Mouse (Mus musculus) macrophage (primary cell): ENCODE data around the gene Dock6. TPM values are rescaled to one million over a fixed set of nuclear protein-coding genes. Genes with fewer than 3 reads are reported as not detected.
"Not testable (repeated sequence)": the region's sequence is repeated elsewhere in the genome, so short reads cannot be mapped to it uniquely, and the experiment has no call there.

ENCODE experiments used
- H3K27ac ChIP-seq: fragments of 350-480 bp; formaldehyde crosslinking; 2 replicates; pipeline ENCODE4 v1.9.0; 2021
- H3K36me3 ChIP-seq: fragments of 350-480 bp; formaldehyde crosslinking; 2 replicates; pipeline ENCODE4 v1.9.0; 2021; ENCODE audit errors: inconsistent target
- H3K4me3 ChIP-seq: fragments of 350-480 bp; formaldehyde crosslinking; 2 replicates; pipeline ENCODE4 v1.9.0; 2021; ENCODE audit errors: inconsistent target
- H3K79me2 ChIP-seq: fragments of 350-480 bp; formaldehyde crosslinking; 2 replicates; pipeline ENCODE4 v1.9.0; 2021; ENCODE audit errors: inconsistent target
- whole genome bisulfite sequencing: methylation state at CpG from one replicate; pipeline ENCODE4 v1.1.7; 2026; ENCODE audit warnings: inconsistent platforms; ENCODE audit not compliant: missing documents; 5-methylcytosine and 5-hydroxymethylcytosine counted together
- polyA plus RNA-seq: library from polyadenylated mRNA; stranded (reverse); fragments of 250-400 nt; gene quantifications from 3 replicates; pipeline ENCODE4 v1.2.4, GENCODE M21; 2018; ENCODE audit warnings: inconsistent platforms
- total RNA-seq, 78 experiments: library from RNA; depleted of rRNA; stranded (reverse); fragments of 250-400 nt; gene quantifications; 1 replicate in 9 of 78; 2 replicates in 24 of 78; 3 replicates in 43 of 78; 4 replicates in 2 of 78; pipeline ENCODE4 v1.2.4; 2018; ENCODE audit warnings: inconsistent platforms in 56 of 78

The Dock6 gene
- 10 to 100 TPM; 10.3 to 64.3 (median 28.7) TPM for total RNA-seq (2018; cell fraction: chromatin; rRNA removed)
- 1 to 10 TPM in 25 of 26 experiments, under 1 TPM in 1; 0.97 to 5.1 (median 2.3) TPM for total RNA-seq (2018; cell fraction: cytosol; rRNA removed)
- total RNA-seq (2018; cell fraction: nucleus; rRNA removed): 10 to 100 TPM in 13 of 26 experiments, 1 to 10 TPM in 13; 3.6 to 22.3 (median 10.7) TPM
- 1.8 to 4.1 TPM (median 3.4 TPM) in 3 replicates for polyA plus RNA-seq

GRCm38 (mm10) chr9:21852128-21853091, at the start of gene Dock6:
TSS of gene Dock6 (minus strand) at chr9:21852635.
- WGBS: 4% methylated on average over 67 of the region's 68 CpGs
- peak within 1 kb of the TSS; percentile 26; the same call in 1 of the 2 replicates for H3K4me3 ChIP-seq
- H3K27ac ChIP-seq: no peak within 1 kb of the TSS
- no peaks in the 10 kb centered on the region for H3K79me2 ChIP-seq
- H3K36me3 ChIP-seq: no peaks in the 10 kb centered on the region

DNA sequence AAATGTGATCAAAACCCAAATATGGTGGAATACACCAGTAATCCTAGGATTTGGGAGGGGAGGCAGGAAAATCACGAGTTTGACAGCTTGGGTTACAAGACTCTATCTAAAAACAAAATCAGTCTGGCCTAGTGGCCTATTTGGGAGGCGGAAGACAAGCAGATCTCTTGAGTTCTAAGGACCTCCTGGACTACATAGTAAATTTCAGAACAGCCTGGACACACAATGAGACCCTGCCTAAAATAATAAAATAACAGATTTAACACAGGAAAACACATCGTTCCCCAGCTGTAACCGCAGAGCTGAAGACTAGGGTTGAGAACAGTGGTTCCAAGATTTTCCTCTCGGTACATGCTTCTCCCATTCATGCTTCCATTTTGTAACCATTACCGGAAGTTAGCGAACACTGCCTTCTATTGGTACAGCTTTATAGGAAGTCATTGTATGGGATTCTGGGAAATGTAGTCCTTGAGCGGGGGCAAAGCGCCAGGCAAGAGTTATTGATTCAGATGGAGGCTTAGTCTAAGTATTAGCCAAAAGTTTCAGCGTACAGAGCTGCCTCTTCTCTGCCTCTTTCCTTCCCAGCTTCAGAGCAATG, 48.9 kb upstream of the Dock6 start:
- Histone ChIP-seq H3K79me2 (no peaks in the 10 kb centered on the region), H3K4me3 (peak overlapping the region; percentile 37), H3K36me3 (no peaks in the 10 kb centered on the region), H3K27ac (no peak overlapping the region)
- WGBS: 16% methylated on average over 10 of the region's 10 CpGs

GRCm38 (mm10) chr9:21889229-21889628, 36.8 kb upstream of the Dock6 start:
- 50% methylated on average over 3 of the region's 3 CpGs for WGBS
- Histone ChIP-seq H3K27ac (no peak overlapping the region), H3K36me3 (no peaks in the 10 kb centered on the region), H3K79me2 (no peaks in the 10 kb centered on the region), H3K4me3 (no peak overlapping the region)

GRCm38 (mm10) chr9:21876601-21877000, 24.2 kb upstream of the Dock6 start:
- Histone ChIP-seq H3K36me3 (no peaks in the 10 kb centered on the region), H3K27ac (no peak overlapping the region), H3K79me2 (no peaks in the 10 kb centered on the region), H3K4me3 (no peak overlapping the region)
- 70% methylated on average over 3 of the region's 3 CpGs for WGBS

DNA sequence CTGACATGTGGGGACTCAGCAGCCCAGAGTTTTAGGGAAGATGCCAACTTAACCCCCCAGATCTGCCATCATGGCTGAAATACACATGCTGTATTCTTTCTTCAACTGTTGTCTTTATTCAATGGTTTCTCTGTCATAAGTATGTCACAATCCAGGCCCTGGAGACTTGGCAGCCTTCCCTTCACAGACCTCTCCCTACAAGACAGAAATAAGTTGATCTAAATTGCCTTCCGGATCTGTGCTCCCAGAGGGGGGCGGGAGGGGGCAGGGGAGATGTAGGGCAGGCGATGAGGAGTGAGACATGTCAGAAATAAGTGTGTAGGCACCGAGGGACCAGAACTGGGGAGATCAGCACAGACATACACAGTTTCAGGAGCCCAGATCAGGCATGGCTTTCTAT, 19.8 kb upstream of the Dock6 start:
- Histone ChIP-seq H3K27ac (no peak overlapping the region), H3K4me3 (no peak overlapping the region), H3K36me3 (no peaks in the 10 kb centered on the region), H3K79me2 (no peaks in the 10 kb centered on the region)
- WGBS: 79% methylated on average over 4 of the region's 4 CpGs

- 20% methylated on average over 20 of the region's 20 CpGs for WGBS
- H3K36me3 ChIP-seq: no peaks in the 10 kb centered on the region
- H3K4me3 ChIP-seq: no peak overlapping the region
- H3K27ac ChIP-seq: no peak overlapping the region
- no peaks in the 10 kb centered on the region for H3K79me2 ChIP-seq
Observed at GRCm38 (mm10) chr9:21870879-21871524, 18.6 kb upstream of the Dock6 start.

- H3K79me2 ChIP-seq, H3K4me3 ChIP-seq, H3K27ac ChIP-seq, H3K36me3 ChIP-seq: not testable (repeated sequence)
- 63% methylated on average over 7 of the region's 7 CpGs for WGBS
Observed at GRCm38 (mm10) chr9:21869290-21869689, 16.9 kb upstream of the Dock6 start.

DNA sequence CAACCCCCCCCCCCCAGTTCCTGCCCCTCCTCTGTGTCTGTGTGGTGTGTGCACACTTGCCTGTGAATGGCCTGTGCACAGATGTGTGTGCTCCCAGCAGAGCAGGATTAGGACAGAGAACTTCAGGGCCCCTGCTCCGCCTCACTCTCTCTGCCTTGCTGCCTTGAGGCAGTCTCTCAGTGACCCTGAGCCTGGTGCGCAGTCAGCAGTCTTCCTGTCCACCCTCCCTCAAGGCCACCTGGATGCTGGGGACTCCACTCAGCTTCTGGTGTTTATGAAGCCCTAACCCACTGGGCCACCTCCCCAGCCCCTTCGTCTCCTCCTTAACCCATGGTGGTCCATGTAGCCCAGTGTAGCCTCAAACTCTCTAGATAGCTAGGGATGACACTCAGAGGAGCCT, 15.3 kb upstream of the Dock6 start:
- Histone ChIP-seq H3K27ac (no peak overlapping the region), H3K4me3 (no peak overlapping the region), H3K79me2 (no peaks in the 10 kb centered on the region), H3K36me3 (no peaks in the 10 kb centered on the region)
- 94% methylated on average over 3 of the region's 3 CpGs for WGBS

- Histone ChIP-seq H3K36me3 (no peaks in the 10 kb centered on the region), H3K79me2 (no peaks in the 10 kb centered on the region), H3K27ac (no peak overlapping the region), H3K4me3 (no peak overlapping the region)
- WGBS: 90% methylated on average over 2 of the region's 2 CpGs
Observed at GRCm38 (mm10) chr9:21866641-21867040, 14.2 kb upstream of the Dock6 start.

GRCm38 (mm10) chr9:21865673-21866398, 13.4 kb upstream of the Dock6 start:
- no peaks in the 10 kb centered on the region for H3K36me3 ChIP-seq
- no peaks in the 10 kb centered on the region for H3K79me2 ChIP-seq
- WGBS: 81% methylated on average over 5 of the region's 5 CpGs
- no peak overlapping the region for H3K4me3 ChIP-seq
- no peak overlapping the region for H3K27ac ChIP-seq

- Histone ChIP-seq H3K27ac (no peak overlapping the region), H3K4me3 (no peak overlapping the region), H3K79me2 (no peaks in the 10 kb centered on the region), H3K36me3 (no peaks in the 10 kb centered on the region)
- 70% methylated on average over 1 of the region's 1 CpGs for WGBS
Observed at GRCm38 (mm10) chr9:21862181-21862580, 9.7 kb upstream of the Dock6 start.

DNA sequence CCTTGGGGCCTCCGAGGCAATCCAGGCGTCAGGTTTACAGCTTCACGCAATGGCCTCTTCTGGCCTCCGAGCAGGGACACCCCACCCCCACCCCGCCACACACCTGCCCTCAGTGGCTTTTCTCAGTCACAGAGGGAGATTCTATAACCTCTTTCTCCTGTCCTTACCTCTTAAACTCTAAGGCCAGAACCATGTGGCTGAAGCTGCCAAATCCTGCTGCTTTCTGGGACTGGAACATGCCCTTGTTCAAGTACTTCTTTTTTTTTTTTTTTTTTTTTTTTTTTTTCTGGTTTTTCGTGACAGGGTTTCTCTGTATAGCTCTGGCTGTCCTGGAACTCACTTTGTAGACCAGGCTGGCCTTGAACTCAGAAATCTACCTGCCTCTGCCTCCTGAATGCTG, 7.9 kb upstream of the Dock6 start:
- H3K79me2 ChIP-seq, H3K27ac ChIP-seq, H3K36me3 ChIP-seq, H3K4me3 ChIP-seq: not testable (repeated sequence)
- 92% methylated on average over 5 of the region's 6 CpGs for WGBS

GRCm38 (mm10) chr9:21859606-21860005, 7.2 kb upstream of the Dock6 start:
- no peaks in the 10 kb centered on the region for H3K79me2 ChIP-seq
- 42% methylated on average over 3 of the region's 3 CpGs for WGBS
- H3K4me3 ChIP-seq: no peak overlapping the region
- no peak overlapping the region for H3K27ac ChIP-seq
- H3K36me3 ChIP-seq: no peaks in the 10 kb centered on the region

DNA sequence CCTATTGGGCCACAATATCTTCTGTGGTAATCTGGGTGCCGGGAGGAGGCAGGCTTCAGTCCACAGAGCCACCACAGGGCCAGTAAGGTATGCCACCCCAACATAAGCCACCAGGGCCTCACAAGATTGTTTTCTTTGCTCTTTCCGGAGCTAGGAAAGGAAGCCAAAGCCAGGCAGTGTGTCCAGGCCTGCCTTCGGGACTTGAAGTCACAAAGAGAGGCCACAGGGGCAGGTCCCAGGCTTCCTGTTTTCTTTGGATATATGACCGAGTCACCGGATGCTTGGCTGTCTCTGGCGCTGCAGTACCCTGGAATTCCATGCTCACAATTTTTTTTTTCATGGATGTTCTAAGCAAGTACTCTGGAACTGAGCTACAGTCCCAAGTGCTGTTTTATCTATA, 5.6 kb upstream of the Dock6 start:
- no peaks in the 10 kb centered on the region for H3K36me3 ChIP-seq
- WGBS: 96% methylated on average over 6 of the region's 6 CpGs
- no peak overlapping the region for H3K27ac ChIP-seq

More for the DNA sequence above, 5.6 kb upstream of the Dock6 start:
- no peak overlapping the region for H3K4me3 ChIP-seq
- H3K79me2 ChIP-seq: no peaks in the 10 kb centered on the region
